Mouse (Mus musculus): ENCODE results near the gene Hipk3.

DNA sequence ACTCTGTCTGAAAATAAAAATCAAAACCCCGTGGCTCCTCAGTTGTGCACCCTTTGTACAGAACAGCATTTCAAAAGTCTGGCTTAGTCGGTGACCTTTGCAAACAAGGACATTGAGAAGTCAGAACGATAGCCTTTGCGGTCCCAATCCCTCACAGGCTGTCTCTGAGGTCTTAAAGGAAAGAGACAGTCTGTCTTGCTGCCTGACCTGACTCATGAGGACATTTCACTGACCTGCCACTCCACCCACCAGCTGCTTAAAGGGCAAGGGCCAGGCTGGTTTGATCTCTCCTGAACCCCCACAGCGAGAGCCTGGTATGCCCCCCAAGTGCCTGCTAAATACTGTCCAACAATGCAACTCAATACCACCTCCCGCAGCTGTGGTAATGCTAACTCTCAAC, 90.2 kb downstream of the Hipk3 start:
- TF ChIP-seq CTCF (IDR thresholded peaks at IDR 0.05; ENCODE audit: control insufficient read depth, insufficient read depth, low read length) (no peak), POLR2A (IDR thresholded peaks at IDR 0.05; ENCODE audit: borderline replicate concordance, control insufficient read depth, low read depth, low read length) (no peak)
